Mouse (Mus musculus) kidney, postnatal 14 days (tissue): ENCODE measurements around the gene Gm20696.

ENCODE experiments used
- DNase-seq: peaks from one replicate; pipeline ENCODE4 v3.0.0; 2022; ENCODE audit warnings: mixed read lengths

Gm20696 gene

GRCm38 (mm10) chr6:99515667-99516199 is 150.9 kb downstream of the Gm20696 start:
- DNase-seq, result no peak

- DNase-seq, result no peak
Observed at GRCm38 (mm10) chr6:99511862-99512261, 154.7 kb downstream of the Gm20696 start.

- DNase-seq, result peak; percentile 30
Observed at GRCm38 (mm10) chr6:99509189-99509592, 157.4 kb downstream of the Gm20696 start.

GRCm38 (mm10) chr6:99506816-99507215 is 159.8 kb downstream of the Gm20696 start:
- DNase-seq, result no peak

- DNase-seq, result no peak
Observed at GRCm38 (mm10) chr6:99503741-99504140, 162.9 kb downstream of the Gm20696 start.

- no peak for DNase-seq
Observed at GRCm38 (mm10) chr6:99502727-99503126, 163.9 kb downstream of the Gm20696 start.

GRCm38 (mm10) chr6:99502314-99502713 is 164.3 kb downstream of the Gm20696 start:
- DNase-seq, result no peak

- no peak for DNase-seq
Observed at GRCm38 (mm10) chr6:99500570-99501270, 165.9 kb downstream of the Gm20696 start.

- no peak for DNase-seq
Observed at GRCm38 (mm10) chr6:99498082-99498481, 168.5 kb downstream of the Gm20696 start.

- no peak for DNase-seq
Observed at GRCm38 (mm10) chr6:99496114-99496513, 170.5 kb downstream of the Gm20696 start.

- DNase-seq, result no peak
Observed at GRCm38 (mm10) chr6:99492937-99493336, 173.7 kb downstream of the Gm20696 start.

- no peak for DNase-seq
Observed at GRCm38 (mm10) chr6:99491979-99492544, 174.5 kb downstream of the Gm20696 start.

GRCm38 (mm10) chr6:99491146-99491545 is 175.5 kb downstream of the Gm20696 start:
- no peak for DNase-seq

GRCm38 (mm10) chr6:99489900-99490648 is 176.5 kb downstream of the Gm20696 start:
- DNase-seq, result no peak

- DNase-seq, result no peak
Observed at GRCm38 (mm10) chr6:99489423-99489822, 177.2 kb downstream of the Gm20696 start.

GRCm38 (mm10) chr6:99485884-99486640 is 180.5 kb downstream of the Gm20696 start:
- no peak for DNase-seq

- DNase-seq, result peak; percentile 78
Observed at GRCm38 (mm10) chr6:99485217-99485883, 181.2 kb downstream of the Gm20696 start.

- DNase-seq, result no peak
Observed at GRCm38 (mm10) chr6:99484884-99485216, 181.7 kb downstream of the Gm20696 start.

GRCm38 (mm10) chr6:99484197-99484725 is 182.3 kb downstream of the Gm20696 start:
- DNase-seq, result peak; percentile 39

GRCm38 (mm10) chr6:99483556-99483955 is 183.0 kb downstream of the Gm20696 start:
- no peak for DNase-seq

- no peak for DNase-seq
Observed at GRCm38 (mm10) chr6:99481568-99481967, 185.0 kb downstream of the Gm20696 start.
